Mouse (Mus musculus): ENCODE measurements at regions not wholly inside any gene's neighbourhood (a gene's known extent, or its start where the extent isn't known, plus 50 kb on each side); places are given as distances from the start of the nearest gene placed in this dataset.
"Not testable (repeated sequence)": the region's sequence is repeated elsewhere in the genome, so short reads cannot be mapped to it uniquely, and the experiment has no call there.

DNA sequence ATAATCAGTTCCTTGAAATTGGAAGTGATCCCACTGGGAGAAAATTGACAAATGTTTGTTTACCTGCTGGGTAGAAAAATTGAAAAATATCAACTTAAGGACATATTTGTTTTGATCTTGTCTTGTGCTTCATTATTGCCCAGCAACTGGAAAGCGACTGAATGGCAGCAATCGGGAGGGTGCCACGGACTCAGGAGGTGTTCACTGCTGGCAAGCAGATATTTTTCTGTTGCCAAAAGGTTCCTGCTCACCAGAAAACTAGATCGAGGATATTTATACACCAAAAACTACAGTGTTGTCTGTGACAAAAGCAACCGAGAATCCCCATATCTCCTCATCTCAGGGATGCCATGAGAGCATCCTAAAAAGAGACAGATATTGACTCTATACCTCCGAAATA, 71.4 kb downstream of the Gm21833 start:
- Histone ChIP-seq H3K36me3 (ENCODE audit: control insufficient read depth, insufficient read depth, low read length) (no peaks in the 10 kb centered on the region), H3K4me3 (ENCODE audit: low read depth, low read length) (no peak overlapping the region), H3K27ac (replicated peaks; ENCODE audit: low read depth, low read length) (no peak overlapping the region), H3K9me3 (ENCODE audit: control insufficient read depth, low read length) (no peaks in the 10 kb centered on the region), H3K4me1 (ENCODE audit: control insufficient read depth, insufficient read depth, low read length) (no peaks in the 10 kb centered on the region), H3K4me2 (ENCODE audit: low read depth, low read length) (no peak overlapping the region), H3K9ac (ENCODE audit: low read depth, low read length) (no peak overlapping the region), H3K27me3 (replicated peaks; ENCODE audit: control insufficient read depth, insufficient read depth, low read length) (no peaks in the 10 kb centered on the region)
- WGBS: 76% methylated on average over 6 of the region's 6 CpGs
- no peak for ATAC-seq (ENCODE audit: low read depth)
- DNase-seq (ENCODE audit: low spot score): no peak

DNA sequence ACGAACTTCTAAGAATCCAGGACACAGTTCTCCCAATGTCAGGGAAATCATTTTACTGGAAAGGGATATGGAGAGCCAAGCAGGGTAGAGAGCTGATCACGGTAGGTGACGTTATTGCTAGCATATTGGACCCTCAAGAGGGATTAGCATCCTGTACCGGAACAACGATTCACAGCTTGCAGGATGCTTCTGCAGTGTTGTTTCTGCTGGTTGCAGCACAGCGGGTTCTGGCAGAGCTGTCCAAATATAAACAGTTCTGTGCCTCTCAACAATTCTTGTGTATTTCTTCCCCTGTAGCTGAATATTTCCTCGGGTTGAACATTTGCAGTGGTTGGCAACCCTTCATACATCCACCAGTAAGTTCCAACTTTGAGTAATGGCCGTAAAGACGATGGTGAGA, 92.4 kb downstream of the Gm21833 start:
- Histone ChIP-seq H3K27me3 (replicated peaks; ENCODE audit: control insufficient read depth, insufficient read depth, low read length) (no peaks in the 10 kb centered on the region), H3K4me1 (ENCODE audit: control insufficient read depth, insufficient read depth, low read length) (no peaks in the 10 kb centered on the region), H3K9ac (ENCODE audit: low read depth, low read length) (no peak overlapping the region), H3K9me3 (ENCODE audit: control insufficient read depth, low read length) (no peaks in the 10 kb centered on the region), H3K4me2 (ENCODE audit: low read depth, low read length) (no peak overlapping the region), H3K36me3 (ENCODE audit: control insufficient read depth, insufficient read depth, low read length) (no peaks in the 10 kb centered on the region), H3K27ac (replicated peaks; ENCODE audit: low read depth, low read length) (no peak overlapping the region), H3K4me3 (ENCODE audit: low read depth, low read length) (no peak overlapping the region)
- WGBS: 88% methylated on average over 9 of the region's 9 CpGs
- no peak for ATAC-seq (ENCODE audit: low read depth)
- no peak for DNase-seq (ENCODE audit: low spot score)

DNA sequence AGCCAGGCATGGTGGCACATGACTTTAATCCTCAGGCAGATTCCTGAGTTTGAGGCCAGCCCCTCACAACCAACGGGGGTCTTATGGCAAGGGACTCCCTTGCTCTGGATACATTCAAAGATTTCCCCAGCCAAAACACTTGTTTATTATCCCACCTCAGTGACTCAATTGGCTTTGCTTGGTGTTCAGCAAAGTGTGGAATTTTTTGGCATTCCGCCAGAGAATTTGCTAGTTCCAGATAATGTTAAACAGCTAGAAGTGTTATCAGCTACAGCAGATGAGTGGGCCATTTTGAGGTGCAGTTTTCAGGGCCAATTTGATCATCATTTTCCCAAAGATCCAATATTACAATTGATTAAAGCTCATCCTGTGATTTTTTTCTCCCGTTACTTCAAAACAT, 130.8 kb downstream of the Gm21833 start:
- peak; percentile 22 for DNase-seq (ENCODE audit: low spot score)
- not testable (repeated sequence) for H3K36me3 ChIP-seq (ENCODE audit: control insufficient read depth, insufficient read depth, low read length); H3K27me3 ChIP-seq (replicated peaks; ENCODE audit: control insufficient read depth, insufficient read depth, low read length); H3K27ac ChIP-seq (replicated peaks; ENCODE audit: low read depth, low read length); H3K9ac ChIP-seq (ENCODE audit: low read depth, low read length); H3K4me2 ChIP-seq (ENCODE audit: low read depth, low read length); H3K4me1 ChIP-seq (ENCODE audit: control insufficient read depth, insufficient read depth, low read length); H3K9me3 ChIP-seq (ENCODE audit: control insufficient read depth, low read length); H3K4me3 ChIP-seq (ENCODE audit: low read depth, low read length); ATAC-seq (ENCODE audit: low read depth)
- WGBS: 81% methylated on average over 3 of the region's 3 CpGs

DNA sequence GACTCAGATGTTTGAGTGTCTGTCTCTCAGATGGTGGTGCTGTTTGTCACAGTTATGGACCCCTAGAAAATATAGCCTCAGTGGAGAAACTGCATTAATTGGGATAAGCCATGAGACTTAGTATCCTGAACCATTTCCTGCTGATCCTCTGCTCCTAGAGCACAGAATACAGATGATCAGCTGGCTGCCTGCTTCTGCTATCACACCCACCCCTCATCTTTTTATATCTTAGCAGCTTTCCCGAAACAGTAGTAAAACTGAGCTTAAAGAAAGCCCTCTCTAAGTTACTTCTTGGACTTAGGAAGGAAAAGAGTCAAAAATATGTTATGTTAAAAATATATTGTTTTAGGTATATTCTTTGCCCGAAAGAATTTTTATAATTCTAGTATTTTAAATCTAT, 163.5 kb downstream of the Gm21833 start:
- DNase-seq (ENCODE audit: low spot score) (no peak), ATAC-seq (ENCODE audit: low read depth) (no peak)
- WGBS: 76% methylated on average over 2 of the region's 2 CpGs
- Histone ChIP-seq H3K9ac (ENCODE audit: low read depth, low read length) (no peak overlapping the region), H3K4me1 (ENCODE audit: control insufficient read depth, insufficient read depth, low read length) (no peaks in the 10 kb centered on the region), H3K9me3 (ENCODE audit: control insufficient read depth, low read length) (no peaks in the 10 kb centered on the region), H3K27ac (replicated peaks; ENCODE audit: low read depth, low read length) (no peak overlapping the region), H3K4me3 (ENCODE audit: low read depth, low read length) (no peak overlapping the region), H3K27me3 (replicated peaks; ENCODE audit: control insufficient read depth, insufficient read depth, low read length) (no peaks in the 10 kb centered on the region), H3K4me2 (ENCODE audit: low read depth, low read length) (no peak overlapping the region), H3K36me3 (ENCODE audit: control insufficient read depth, insufficient read depth, low read length) (no peaks in the 10 kb centered on the region)

DNA sequence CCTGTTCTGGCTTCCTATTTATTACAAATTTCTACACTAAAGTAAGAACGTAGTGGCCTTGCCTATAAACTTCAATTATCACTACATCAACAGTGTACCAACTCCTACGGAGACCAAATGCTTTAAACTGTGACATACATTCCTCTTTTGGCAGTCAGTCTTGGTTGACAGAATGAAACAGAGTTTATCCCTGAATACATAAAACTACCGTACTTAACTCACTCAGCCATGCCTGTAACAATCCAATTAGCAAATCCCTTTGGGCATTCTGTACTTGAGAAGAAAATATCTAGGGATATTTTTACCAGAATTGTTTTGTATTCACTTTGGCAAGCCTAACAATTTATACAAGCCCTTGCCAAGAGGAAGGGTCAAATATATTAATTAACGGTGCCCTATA, 169.7 kb downstream of the Gm21833 start:
- Histone ChIP-seq H3K36me3 (ENCODE audit: control insufficient read depth, insufficient read depth, low read length) (no peaks in the 10 kb centered on the region), H3K9ac (ENCODE audit: low read depth, low read length) (no peak overlapping the region), H3K4me1 (ENCODE audit: control insufficient read depth, insufficient read depth, low read length) (no peaks in the 10 kb centered on the region), H3K4me3 (ENCODE audit: low read depth, low read length) (no peak overlapping the region), H3K4me2 (ENCODE audit: low read depth, low read length) (no peak overlapping the region), H3K27ac (replicated peaks; ENCODE audit: low read depth, low read length) (no peak overlapping the region), H3K9me3 (ENCODE audit: control insufficient read depth, low read length) (no peaks in the 10 kb centered on the region), H3K27me3 (replicated peaks; ENCODE audit: control insufficient read depth, insufficient read depth, low read length) (no peaks in the 10 kb centered on the region)
- 40% methylated on average over 4 of the region's 4 CpGs for WGBS
- ATAC-seq (ENCODE audit: low read depth) (no peak; the same call in 1 of the 2 replicates), DNase-seq (ENCODE audit: low spot score) (peak; percentile 67)

DNA sequence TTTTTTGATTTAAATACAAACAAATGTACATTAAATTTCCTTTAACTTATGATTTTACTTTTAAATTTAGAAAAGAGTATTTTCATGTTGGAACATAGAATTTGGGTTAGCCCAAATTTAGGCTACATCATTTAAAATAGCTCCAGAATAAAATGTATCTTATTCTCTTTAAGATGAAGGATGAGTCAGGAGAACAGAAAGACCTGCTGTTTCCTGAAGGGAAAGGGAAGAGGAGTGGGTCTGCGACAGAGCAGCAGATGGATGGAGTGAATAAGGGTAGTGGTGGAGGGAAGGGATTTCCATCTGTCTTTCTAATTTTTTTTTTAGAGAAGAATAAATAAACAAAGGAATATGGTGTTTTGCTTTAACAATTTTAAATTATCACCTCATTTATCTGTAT, 193.1 kb downstream of the Gm21833 start:
- no peak overlapping the region for H3K4me3 ChIP-seq (ENCODE audit: low read depth, low read length)
- no peak overlapping the region for H3K27ac ChIP-seq (replicated peaks; ENCODE audit: low read depth, low read length)
- H3K9me3 ChIP-seq (ENCODE audit: control insufficient read depth, low read length): no peaks in the 10 kb centered on the region
- no peak for ATAC-seq (ENCODE audit: low read depth)
- no peaks in the 10 kb centered on the region for H3K27me3 ChIP-seq (replicated peaks; ENCODE audit: control insufficient read depth, insufficient read depth, low read length)
- H3K36me3 ChIP-seq (ENCODE audit: control insufficient read depth, insufficient read depth, low read length): no peaks in the 10 kb centered on the region
- WGBS: 81% methylated on average over 1 of the region's 1 CpGs
- no peak overlapping the region for H3K4me2 ChIP-seq (ENCODE audit: low read depth, low read length)
- H3K4me1 ChIP-seq (ENCODE audit: control insufficient read depth, insufficient read depth, low read length): no peaks in the 10 kb centered on the region
- no peak overlapping the region for H3K9ac ChIP-seq (ENCODE audit: low read depth, low read length)
- no peak for DNase-seq (ENCODE audit: low spot score)

DNA sequence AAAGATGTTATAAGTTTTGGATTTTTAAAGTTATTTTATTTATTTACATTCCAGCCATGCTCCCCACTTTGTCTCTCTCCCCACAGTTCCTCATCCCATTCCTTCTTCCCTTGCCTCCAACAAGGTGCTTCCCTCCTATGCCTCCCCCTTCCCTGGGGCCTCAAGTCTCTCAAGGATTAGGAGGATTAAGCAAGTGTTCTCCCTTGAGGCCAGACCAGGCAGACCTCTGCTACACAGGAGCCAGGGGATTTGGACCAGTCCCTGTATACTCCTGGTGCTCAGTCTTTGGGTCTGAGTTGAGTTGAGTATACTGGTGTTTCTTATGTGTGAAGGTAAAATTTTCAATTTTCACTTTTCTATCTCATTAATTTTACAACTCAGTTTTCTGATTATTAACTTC, 235.2 kb downstream of the Gm21833 start:
- peak; percentile 6 for DNase-seq (ENCODE audit: low spot score)
- Histone ChIP-seq H3K36me3 (ENCODE audit: control insufficient read depth, insufficient read depth, low read length) (no peaks in the 10 kb centered on the region), H3K4me3 (ENCODE audit: low read depth, low read length) (no peak overlapping the region), H3K27me3 (replicated peaks; ENCODE audit: control insufficient read depth, insufficient read depth, low read length) (no peaks in the 10 kb centered on the region), H3K9me3 (ENCODE audit: control insufficient read depth, low read length) (no peaks in the 10 kb centered on the region), H3K27ac (replicated peaks; ENCODE audit: low read depth, low read length) (no peak overlapping the region), H3K9ac (ENCODE audit: low read depth, low read length) (no peak overlapping the region), H3K4me2 (ENCODE audit: low read depth, low read length) (no peak overlapping the region), H3K4me1 (ENCODE audit: control insufficient read depth, insufficient read depth, low read length) (no peaks in the 10 kb centered on the region)
- ATAC-seq (ENCODE audit: low read depth): peak; percentile 65; the same call in 1 of the 2 replicates

DNA sequence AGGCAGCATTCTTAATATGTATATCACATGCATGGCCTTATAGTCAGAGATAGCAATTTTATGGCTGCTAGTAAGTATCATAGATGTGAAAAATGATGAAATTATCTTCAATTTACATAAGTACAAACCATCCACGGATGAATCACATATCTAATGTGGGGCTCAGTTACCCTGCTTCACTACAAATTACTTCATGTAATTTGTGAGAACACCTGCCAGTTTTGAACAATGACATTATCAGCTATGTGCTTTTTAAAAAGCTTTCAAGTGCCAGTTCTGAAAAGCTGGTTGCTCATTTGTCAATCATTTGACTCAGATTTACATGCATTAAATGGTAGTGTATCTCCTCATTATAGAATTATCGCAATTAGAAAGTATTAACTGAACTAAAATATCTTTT, 243.3 kb downstream of the Gm21833 start:
- no peaks in the 10 kb centered on the region for H3K36me3 ChIP-seq (ENCODE audit: control insufficient read depth, insufficient read depth, low read length)
- no peaks in the 10 kb centered on the region for H3K4me1 ChIP-seq (ENCODE audit: control insufficient read depth, insufficient read depth, low read length)
- no peak overlapping the region for H3K27ac ChIP-seq (replicated peaks; ENCODE audit: low read depth, low read length)
- H3K4me2 ChIP-seq (ENCODE audit: low read depth, low read length): no peak overlapping the region
- H3K9ac ChIP-seq (ENCODE audit: low read depth, low read length): no peak overlapping the region
- DNase-seq (ENCODE audit: low spot score) (no peak), ATAC-seq (ENCODE audit: low read depth) (no peak)
- H3K4me3 ChIP-seq (ENCODE audit: low read depth, low read length): no peak overlapping the region
- 84% methylated on average over 2 of the region's 2 CpGs for WGBS
- H3K27me3 ChIP-seq (replicated peaks; ENCODE audit: control insufficient read depth, insufficient read depth, low read length): no peaks in the 10 kb centered on the region
- H3K9me3 ChIP-seq (ENCODE audit: control insufficient read depth, low read length): no peaks in the 10 kb centered on the region

DNA sequence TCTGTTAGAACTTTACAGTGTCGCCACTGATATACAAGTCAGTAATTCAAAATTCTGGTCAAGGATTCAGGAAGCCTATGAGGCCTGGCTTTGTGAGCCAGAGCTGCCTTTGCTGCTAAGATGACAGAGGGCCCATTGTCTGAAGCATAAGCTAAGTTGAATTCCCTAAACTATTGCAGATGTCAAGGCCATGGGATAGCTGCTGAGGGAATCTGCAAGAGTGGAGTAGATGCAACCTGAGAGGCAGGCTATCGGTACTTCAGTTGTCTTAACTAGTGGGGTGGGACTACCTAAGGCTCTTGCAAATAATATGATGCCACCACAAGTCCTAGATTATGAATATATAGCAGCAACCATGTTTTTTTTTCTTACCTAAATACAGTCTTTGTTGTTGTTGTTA, 263.9 kb downstream of the Gm21833 start:
- Histone ChIP-seq H3K9me3 (ENCODE audit: control insufficient read depth, low read length) (no peaks in the 10 kb centered on the region), H3K27me3 (replicated peaks; ENCODE audit: control insufficient read depth, insufficient read depth, low read length) (no peaks in the 10 kb centered on the region), H3K27ac (replicated peaks; ENCODE audit: low read depth, low read length) (no peak overlapping the region), H3K9ac (ENCODE audit: low read depth, low read length) (no peak overlapping the region), H3K36me3 (ENCODE audit: control insufficient read depth, insufficient read depth, low read length) (no peaks in the 10 kb centered on the region), H3K4me3 (ENCODE audit: low read depth, low read length) (no peak overlapping the region), H3K4me1 (ENCODE audit: control insufficient read depth, insufficient read depth, low read length) (no peaks in the 10 kb centered on the region), H3K4me2 (ENCODE audit: low read depth, low read length) (no peak overlapping the region)
- DNase-seq (ENCODE audit: low spot score) (peak; percentile 1), ATAC-seq (ENCODE audit: low read depth) (no peak)
- 33% methylated on average over 2 of the region's 2 CpGs for WGBS

Data from embryonic facial prominence, embryonic 14.5 days (tissue).